Mouse (Mus musculus) lung, embryonic 14.5 days (tissue): ENCODE measurements at regions not wholly inside any gene's neighbourhood (a gene's known extent, or its start where the extent isn't known, plus 50 kb on each side); places are given as distances from the start of the nearest gene placed in this dataset.

ENCODE experiments used
- ATAC-seq: fragments of 200-750 bp; cut with Nextera tagmentation; 2 replicates; pipeline ENCODE4 v1.8.0; 2017; ENCODE audit warnings: mild to moderate bottlenecking, moderate TSS enrichment, moderate library complexity; ENCODE audit not compliant: insufficient read depth
- DNase-seq: peaks from one replicate; pipeline ENCODE4 v3.0.0-alpha.2; 2015
- H3K27ac ChIP-seq: fragments of 300-500 bp; sonication (generic); 2 replicates; pipeline ENCODE4 v1.5.1; 2014; ENCODE audit warnings: low read depth, mild to moderate bottlenecking, moderate library complexity
- H3K27me3 ChIP-seq: fragments of 300-500 bp; sonication (generic); 2 replicates; pipeline ENCODE4 v1.6.1; 2014; ENCODE audit warnings: low read length, control low read depth; ENCODE audit not compliant: insufficient read depth
- H3K36me3 ChIP-seq: fragments of 300-500 bp; sonication (generic); 2 replicates; pipeline ENCODE4 v1.6.1; 2014; ENCODE audit warnings: control low read depth; ENCODE audit not compliant: insufficient read depth
- H3K4me1 ChIP-seq: fragments of 300-500 bp; sonication (generic); 2 replicates; pipeline ENCODE4 v1.6.1; 2014; ENCODE audit warnings: antibody characterized with exemption, control low read depth; ENCODE audit not compliant: insufficient read depth
- H3K4me2 ChIP-seq: fragments of 300-500 bp; sonication (generic); 2 replicates; pipeline ENCODE4 v1.6.1; 2014; ENCODE audit warnings: mild to moderate bottlenecking
- H3K4me3 ChIP-seq: fragments of 300-500 bp; sonication (generic); 2 replicates; pipeline ENCODE4 v1.5.1; 2014; ENCODE audit warnings: low read depth, low read length
- H3K9ac ChIP-seq: fragments of 300-500 bp; sonication (generic); 2 replicates; pipeline ENCODE4 v1.6.1; 2014
- H3K9me3 ChIP-seq: fragments of 300-500 bp; sonication (generic); 2 replicates; pipeline ENCODE4 v1.6.1; 2016; ENCODE audit warnings: low read depth, low read length, control low read depth
- CTCF ChIP-seq: IDR thresholded peaks from 2 replicates; pipeline ENCODE4 v1.5.1; 2016; ENCODE audit warnings: antibody characterized with exemption, low read depth
- WGBS: fragments of 180-500 bp; shearing (Covaris S2); extraction: QIAGEN DNeasy Blood & Tissue Kit; methylation state at CpG from one replicate; pipeline ENCODE4 v1.1.7; 2014; 5-methylcytosine and 5-hydroxymethylcytosine counted together

DNA sequence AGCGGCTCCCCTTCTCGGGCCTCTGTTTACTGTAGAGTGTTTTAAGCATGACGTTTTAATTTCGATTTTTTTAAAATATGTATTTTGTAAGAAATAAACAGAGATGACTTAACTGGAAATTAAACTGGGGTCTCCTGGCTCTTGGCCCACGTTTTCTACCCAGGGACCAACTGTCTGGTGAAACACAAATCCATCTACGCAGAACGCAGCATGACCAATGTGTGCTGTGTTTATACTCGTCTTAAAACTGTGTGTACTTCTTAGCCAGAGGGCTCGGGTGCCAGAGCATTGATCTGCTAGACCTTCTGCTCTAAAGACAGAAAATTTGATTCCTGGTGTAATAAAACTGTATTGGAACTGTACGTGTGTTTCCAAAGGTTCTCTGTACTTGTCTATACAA lies 172.8 kb upstream of the 2610301B20Rik start:
- no peak for TF ChIP-seq CTCF
- no peak overlapping the region for H3K4me2 ChIP-seq
- no peak for ATAC-seq

DNA sequence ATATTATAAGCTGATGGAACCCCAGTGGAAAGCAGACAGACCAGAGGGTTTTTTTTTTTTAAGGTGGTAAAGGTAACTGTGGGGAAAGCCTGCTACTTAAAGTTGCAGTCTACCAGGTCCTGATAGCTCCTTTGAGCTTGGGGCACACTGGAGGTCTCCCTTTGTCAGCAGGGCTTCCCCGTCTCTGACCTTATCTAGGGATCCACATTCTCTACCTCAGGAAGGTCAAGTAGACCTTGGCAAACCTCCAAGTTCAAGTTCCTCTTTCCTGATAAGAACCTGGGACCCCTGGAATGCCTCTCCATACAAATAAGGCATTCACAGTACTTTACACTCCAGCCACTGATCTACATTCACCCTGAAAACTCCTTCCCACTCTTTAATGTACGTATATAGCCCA lies 171.1 kb upstream of the 2610301B20Rik start:
- H3K36me3 ChIP-seq: no peaks in the 10 kb centered on the region
- TF ChIP-seq CTCF: no peak
- no peak overlapping the region for H3K27ac ChIP-seq
- peak; percentile 21 for DNase-seq
- no peaks in the 10 kb centered on the region for H3K27me3 ChIP-seq
- H3K4me3 ChIP-seq: no peak overlapping the region
- H3K4me2 ChIP-seq: no peak overlapping the region
- H3K9me3 ChIP-seq: no peaks in the 10 kb centered on the region
- ATAC-seq: no peak
- H3K4me1 ChIP-seq: no peaks in the 10 kb centered on the region
- H3K9ac ChIP-seq: no peak overlapping the region
- WGBS: 41% methylated on average over 2 of the region's 2 CpGs

More for the DNA sequence above, 172.8 kb upstream of the 2610301B20Rik start:
- no peak overlapping the region for H3K4me3 ChIP-seq
- no peak for DNase-seq
- H3K9me3 ChIP-seq: no peaks in the 10 kb centered on the region
- no peaks in the 10 kb centered on the region for H3K4me1 ChIP-seq
- H3K27me3 ChIP-seq: no peaks in the 10 kb centered on the region
- H3K27ac ChIP-seq: no peak overlapping the region
- 60% methylated on average over 10 of the region's 10 CpGs for WGBS
- H3K9ac ChIP-seq: no peak overlapping the region
- no peaks in the 10 kb centered on the region for H3K36me3 ChIP-seq

DNA sequence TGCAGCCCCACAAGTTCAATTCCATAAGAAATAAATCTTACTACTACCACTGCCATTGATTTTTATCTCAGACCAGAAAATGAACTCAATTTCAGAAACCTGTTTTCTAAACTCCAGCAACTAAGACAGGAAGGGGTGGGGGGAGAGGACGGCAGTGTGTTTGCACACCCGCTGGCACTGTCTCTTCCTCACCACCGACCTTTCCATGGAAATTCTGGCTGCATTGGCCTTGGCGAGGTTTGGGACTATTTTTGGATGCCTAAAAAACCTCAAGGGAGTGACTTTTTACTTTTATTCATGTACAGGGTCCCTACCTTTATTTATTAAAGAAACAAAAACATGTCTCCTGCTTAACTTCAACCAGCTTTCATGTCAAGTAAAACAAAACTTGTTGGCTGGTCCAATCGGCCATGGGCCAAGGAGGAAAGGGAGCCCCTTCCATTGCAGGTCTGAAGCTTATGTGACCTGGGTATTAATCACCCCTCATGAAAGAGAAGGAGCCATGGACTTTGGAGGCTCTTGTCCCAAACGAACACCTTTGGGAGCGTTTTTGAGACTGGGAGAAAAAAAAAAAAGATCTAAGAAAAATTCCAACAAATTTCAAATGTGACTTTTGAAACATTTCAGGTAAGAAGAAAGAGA lies 167.2 kb upstream of the 2610301B20Rik start:
- Histone ChIP-seq H3K36me3 (no peaks in the 10 kb centered on the region), H3K4me3 (no peak overlapping the region), H3K4me2 (no peak overlapping the region), H3K9ac (no peak overlapping the region), H3K27ac (no peak overlapping the region), H3K4me1 (no peaks in the 10 kb centered on the region), H3K9me3 (no peaks in the 10 kb centered on the region), H3K27me3 (no peaks in the 10 kb centered on the region)
- WGBS: 75% methylated on average over 7 of the region's 7 CpGs
- TF ChIP-seq CTCF: no peak
- ATAC-seq (no peak), DNase-seq (no peak)

DNA sequence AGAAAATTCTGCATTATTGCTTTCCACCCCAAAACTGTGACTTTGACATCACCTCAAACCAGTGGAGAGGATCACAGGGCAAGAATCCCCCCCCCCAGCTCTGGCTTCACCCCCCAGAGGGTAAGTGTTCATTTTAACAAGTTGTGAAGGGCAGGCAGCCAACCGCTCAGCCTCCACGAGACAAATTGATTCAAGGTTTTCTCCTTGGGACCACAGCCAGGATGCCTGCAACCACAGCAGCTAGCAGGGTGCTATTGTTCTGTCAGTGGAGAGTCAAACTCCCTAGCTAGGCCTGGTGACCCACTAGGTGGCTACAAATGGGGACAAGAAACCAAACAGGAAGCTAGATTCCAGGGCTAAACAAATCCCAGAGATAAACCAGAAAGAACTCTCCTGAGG lies 166.6 kb upstream of the 2610301B20Rik start:
- no peak for TF ChIP-seq CTCF
- H3K27ac ChIP-seq: no peak overlapping the region
- DNase-seq (no peak), ATAC-seq (no peak)
- no peaks in the 10 kb centered on the region for H3K9me3 ChIP-seq
- no peaks in the 10 kb centered on the region for H3K27me3 ChIP-seq
- no peak overlapping the region for H3K9ac ChIP-seq
- H3K4me3 ChIP-seq: no peak overlapping the region
- H3K4me2 ChIP-seq: no peak overlapping the region
- H3K36me3 ChIP-seq: no peaks in the 10 kb centered on the region
- 25% methylated on average over 2 of the region's 2 CpGs for WGBS
- no peaks in the 10 kb centered on the region for H3K4me1 ChIP-seq

DNA sequence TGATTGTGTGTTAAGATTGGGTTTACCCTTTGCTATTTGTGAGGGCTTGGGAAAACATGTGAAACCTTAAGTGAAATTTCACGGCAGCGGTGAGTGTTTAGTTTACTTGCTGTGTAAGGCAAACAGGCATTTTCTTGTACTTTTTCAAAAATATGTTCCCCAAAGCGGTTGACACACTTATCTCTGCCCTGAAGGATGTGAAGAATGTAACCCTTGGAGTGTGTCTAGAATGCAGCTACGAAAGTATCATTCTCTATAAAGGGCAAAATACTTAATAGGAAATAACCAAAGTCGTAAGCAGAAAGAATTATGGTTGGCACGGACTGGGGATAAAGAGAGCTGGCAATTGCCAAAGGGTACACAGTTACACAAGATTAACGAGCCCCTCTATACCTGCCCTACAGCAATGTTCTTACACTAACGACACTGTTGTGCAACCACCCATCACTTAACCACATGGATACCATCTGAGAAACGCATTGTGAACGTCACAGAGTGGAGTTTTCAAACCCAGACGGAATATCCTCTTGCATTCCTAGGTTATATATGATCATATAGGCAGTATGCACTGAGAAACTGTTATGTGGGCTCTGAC lies 162.3 kb upstream of the 2610301B20Rik start:
- TF ChIP-seq CTCF: no peak
- Histone ChIP-seq H3K36me3 (no peaks in the 10 kb centered on the region), H3K9ac (no peak overlapping the region), H3K4me2 (no peak overlapping the region), H3K27ac (no peak overlapping the region), H3K9me3 (no peaks in the 10 kb centered on the region), H3K27me3 (no peaks in the 10 kb centered on the region), H3K4me1 (no peaks in the 10 kb centered on the region), H3K4me3 (no peak overlapping the region)
- ATAC-seq: no peak
- WGBS: 59% methylated on average over 11 of the region's 11 CpGs
- no peak for DNase-seq

DNA sequence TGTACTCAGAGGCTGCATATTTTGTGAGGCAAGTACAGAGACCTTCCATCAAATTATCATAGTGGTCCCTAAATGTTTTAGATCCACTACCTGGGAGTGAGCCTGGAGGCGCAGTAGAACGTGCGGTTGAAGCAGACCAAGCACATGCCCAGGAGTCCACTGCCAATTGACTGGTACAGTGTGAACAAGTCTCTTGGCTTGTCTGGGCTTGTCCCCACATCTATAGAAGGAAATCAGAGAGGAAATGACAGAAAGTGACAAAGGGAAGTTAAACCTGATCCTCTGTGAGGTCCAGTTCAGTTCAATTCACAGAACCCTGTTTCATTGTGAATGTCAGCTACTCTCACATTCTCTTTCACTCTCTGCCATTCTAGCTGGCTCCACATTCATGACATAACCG lies 151.0 kb upstream of the 2610301B20Rik start:
- H3K27me3 ChIP-seq: no peaks in the 10 kb centered on the region
- no peaks in the 10 kb centered on the region for H3K4me1 ChIP-seq
- no peak overlapping the region for H3K4me3 ChIP-seq
- H3K9ac ChIP-seq: no peak overlapping the region
- H3K27ac ChIP-seq: no peak overlapping the region
- H3K4me2 ChIP-seq: no peak overlapping the region
- no peaks in the 10 kb centered on the region for H3K36me3 ChIP-seq
- TF ChIP-seq CTCF: no peak
- WGBS: 86% methylated on average over 4 of the region's 4 CpGs
- no peak for ATAC-seq
- DNase-seq: no peak
- no peaks in the 10 kb centered on the region; the same call in 1 of the 2 replicates for H3K9me3 ChIP-seq

DNA sequence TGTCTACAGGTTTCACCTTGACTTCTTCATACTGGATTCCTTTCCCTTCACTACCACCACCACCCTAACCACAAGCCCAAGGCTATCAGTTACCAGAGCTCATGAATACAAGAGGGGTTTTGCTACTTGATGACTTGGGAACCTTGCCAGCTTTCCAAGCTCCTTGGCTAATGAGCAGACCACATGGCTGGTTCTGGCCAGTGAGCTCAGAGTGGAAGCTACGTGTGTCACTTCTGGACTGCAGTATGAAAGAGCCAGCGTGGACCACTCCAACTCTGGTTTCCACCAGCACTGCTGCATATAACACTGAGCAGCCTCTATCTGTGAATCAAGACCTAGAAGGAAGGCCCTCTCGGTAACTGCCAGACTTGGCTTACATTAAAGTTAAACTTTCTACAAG lies 146.4 kb upstream of the 2610301B20Rik start:
- no peak overlapping the region for H3K4me2 ChIP-seq
- H3K9me3 ChIP-seq: no peaks in the 10 kb centered on the region
- ATAC-seq: peak; percentile 63; the same call in 1 of the 2 replicates
- no peak overlapping the region for H3K27ac ChIP-seq
- H3K36me3 ChIP-seq: no peaks in the 10 kb centered on the region
- no peaks in the 10 kb centered on the region for H3K27me3 ChIP-seq
- H3K4me3 ChIP-seq: no peak overlapping the region
- no peak overlapping the region for H3K9ac ChIP-seq
- no peak for TF ChIP-seq CTCF
- peak; percentile 37 for DNase-seq
- WGBS: 76% methylated on average over 3 of the region's 3 CpGs
- no peaks in the 10 kb centered on the region for H3K4me1 ChIP-seq
